Mouse (Mus musculus) heart, embryonic 11.5 days (tissue): ENCODE results near the gene Lrrc55. TPM values are rescaled to one million over a fixed set of nuclear protein-coding genes. Genes with fewer than 3 reads are reported as not detected.

Experiments
- ATAC-seq: fragments of 200-750 bp; cut with Nextera tagmentation; replicated peaks from 2 replicates; pipeline ENCODE4 v1.8.0; 2017; ENCODE audit warnings: moderate library complexity; ENCODE audit not compliant: insufficient number of reproducible peaks, low FRiP score, low TSS enrichment
- H3K27ac ChIP-seq: fragments of 300-500 bp; sonication (generic); 2 replicates; pipeline ENCODE4 v1.5.1; 2014; ENCODE audit warnings: mild to moderate bottlenecking, low read depth, low read length
- H3K27me3 ChIP-seq: fragments of 300-500 bp; sonication (generic); 2 replicates; pipeline ENCODE4 v1.6.1; 2014; ENCODE audit warnings: mild to moderate bottlenecking, low read length, mixed read lengths; ENCODE audit not compliant: control insufficient read depth, insufficient read depth
- H3K36me3 ChIP-seq: fragments of 300-500 bp; sonication (generic); 2 replicates; pipeline ENCODE4 v1.6.1; 2014; ENCODE audit warnings: mild to moderate bottlenecking, low read length, moderate library complexity, mixed read lengths; ENCODE audit not compliant: control insufficient read depth, insufficient read depth
- H3K4me1 ChIP-seq: fragments of 300-500 bp; sonication (generic); 2 replicates; pipeline ENCODE4 v1.6.1; 2014; ENCODE audit warnings: low read length; ENCODE audit not compliant: control insufficient read depth, insufficient read depth
- H3K4me2 ChIP-seq: fragments of 300-500 bp; sonication (generic); 2 replicates; pipeline ENCODE4 v1.6.1; 2014; ENCODE audit warnings: mild to moderate bottlenecking, moderate library complexity
- H3K4me3 ChIP-seq: fragments of 300-500 bp; sonication (generic); 2 replicates; pipeline ENCODE4 v1.5.1; 2014; ENCODE audit warnings: low read depth, low read length
- H3K9ac ChIP-seq: fragments of 300-500 bp; sonication (generic); 2 replicates; pipeline ENCODE4 v1.6.1; 2014; ENCODE audit warnings: mild to moderate bottlenecking, low read depth, low read length, moderate library complexity
- H3K9me3 ChIP-seq: fragments of 300-500 bp; sonication (generic); replicated peaks from 2 replicates; pipeline ENCODE4 v1.6.1; 2016; ENCODE audit warnings: low read length; ENCODE audit not compliant: control insufficient read depth
- WGBS: fragments of 180-500 bp; shearing (Covaris S2); extraction: QIAGEN DNeasy Blood & Tissue Kit; methylation state at CpG from one replicate; pipeline ENCODE4 v1.1.7; 2014; ENCODE audit not compliant: insufficient replicate concordance; 5-methylcytosine and 5-hydroxymethylcytosine counted together
- polyA plus RNA-seq: library from polyadenylated mRNA; unstranded; fragments of >200 nt; fragmentation: Nextera tagmentation; extraction: Ambion mirVana; gene quantifications from 2 replicates; pipeline ENCODE4 v1.2.1, GENCODE M21; 2014

Gene Lrrc55
- polyA plus RNA-seq, 1 experiment from 2014 or later, result 0.24 TPM

DNA sequence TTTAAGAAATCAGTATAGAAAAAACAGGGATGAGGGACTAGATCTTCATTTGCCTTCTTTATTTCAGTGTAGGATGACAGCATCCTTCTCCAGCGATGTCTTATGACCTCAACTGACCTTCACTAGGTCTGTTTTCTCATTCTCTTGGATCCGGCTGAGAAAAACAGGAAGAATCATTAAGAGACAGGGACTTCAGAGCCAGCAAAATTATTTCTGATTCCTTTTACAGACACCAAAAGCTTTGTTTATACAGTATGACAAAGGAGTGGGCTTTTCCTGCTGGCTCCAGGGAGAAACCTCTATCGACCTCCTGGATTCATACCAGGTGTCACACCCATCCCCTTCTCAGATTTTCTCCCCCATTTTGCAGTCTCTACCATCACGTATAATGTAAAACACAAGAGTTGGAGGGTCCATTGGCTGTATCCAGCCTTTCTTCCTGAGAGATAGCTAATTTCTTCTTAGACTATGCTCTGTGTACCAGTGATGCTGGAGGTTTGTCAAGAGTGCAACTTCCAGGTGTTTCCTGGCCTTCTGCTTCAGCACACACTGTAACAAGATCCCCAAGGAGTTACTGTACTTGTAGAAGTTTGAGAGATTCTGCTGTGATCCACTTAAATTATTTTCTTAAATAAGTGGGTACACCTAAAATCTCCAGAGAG, 18.7 kb downstream of the Lrrc55 start:
- ATAC-seq, result no peak
- WGBS, result 64% methylated on average over 4 of the region's 4 CpGs
- H3K36me3 ChIP-seq, result no peaks in the 10 kb centered on the region

DNA sequence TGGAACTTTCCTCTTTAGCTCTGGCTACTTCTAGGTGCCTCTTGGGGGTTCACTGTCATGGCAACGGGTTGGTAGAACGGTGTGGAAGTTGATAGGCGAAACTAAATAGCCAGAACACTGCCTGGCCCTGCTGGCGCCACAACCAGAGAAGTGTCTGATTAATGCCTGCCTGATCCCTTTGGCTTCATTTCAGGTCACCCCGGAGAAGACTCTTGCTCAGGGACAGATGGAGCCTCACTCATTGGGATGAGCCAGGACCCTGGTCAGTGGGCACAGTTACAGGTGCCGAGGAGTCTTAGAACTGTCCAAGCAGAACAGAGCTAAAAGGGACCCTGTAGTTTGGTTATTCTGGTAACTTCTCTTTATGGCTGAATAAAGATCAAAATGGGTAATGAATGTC, 23.5 kb downstream of the Lrrc55 start:
- Histone ChIP-seq H3K27ac (no peak overlapping the region), H3K9ac (no peak overlapping the region), H3K4me1 (no peaks in the 10 kb centered on the region), H3K36me3 (no peaks in the 10 kb centered on the region), H3K9me3 (no peaks in the 10 kb centered on the region), H3K27me3 (no peaks in the 10 kb centered on the region), H3K4me2 (no peak overlapping the region), H3K4me3 (no peak overlapping the region)
- no peak for ATAC-seq
- WGBS, result 72% methylated on average over 6 of the region's 6 CpGs

More for the DNA sequence above, 18.7 kb downstream of the Lrrc55 start:
- Histone ChIP-seq H3K9me3 (no peaks in the 10 kb centered on the region), H3K27ac (no peak overlapping the region), H3K27me3 (no peaks in the 10 kb centered on the region), H3K9ac (no peak overlapping the region), H3K4me1 (no peaks in the 10 kb centered on the region), H3K4me3 (no peak overlapping the region), H3K4me2 (no peak overlapping the region)

DNA sequence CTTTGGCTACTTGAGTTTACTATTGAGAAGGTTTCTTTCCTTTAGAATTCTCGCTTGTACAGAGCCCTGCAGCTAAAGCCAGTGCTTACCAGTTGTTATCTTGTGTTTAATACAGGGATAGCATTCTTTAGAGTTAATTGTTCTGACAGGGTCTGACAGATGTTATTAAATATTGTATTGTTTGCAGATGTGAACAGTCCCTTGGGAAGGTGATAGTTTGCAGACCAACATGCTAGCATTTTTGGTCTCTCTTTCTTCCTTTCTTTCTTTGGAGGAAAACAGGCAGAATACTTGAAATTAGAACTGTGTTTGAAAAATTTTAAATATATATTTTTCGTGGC, 24.3 kb downstream of the Lrrc55 start:
- no peak for ATAC-seq
- no peak overlapping the region for H3K4me2 ChIP-seq
- H3K9ac ChIP-seq, result no peak overlapping the region
- no peak overlapping the region for H3K27ac ChIP-seq
- H3K9me3 ChIP-seq, result no peaks in the 10 kb centered on the region
- no peak overlapping the region for H3K4me3 ChIP-seq
- WGBS, result 57% methylated on average over 2 of the region's 2 CpGs
- no peaks in the 10 kb centered on the region for H3K27me3 ChIP-seq
- H3K4me1 ChIP-seq, result no peaks in the 10 kb centered on the region
- no peaks in the 10 kb centered on the region for H3K36me3 ChIP-seq

DNA sequence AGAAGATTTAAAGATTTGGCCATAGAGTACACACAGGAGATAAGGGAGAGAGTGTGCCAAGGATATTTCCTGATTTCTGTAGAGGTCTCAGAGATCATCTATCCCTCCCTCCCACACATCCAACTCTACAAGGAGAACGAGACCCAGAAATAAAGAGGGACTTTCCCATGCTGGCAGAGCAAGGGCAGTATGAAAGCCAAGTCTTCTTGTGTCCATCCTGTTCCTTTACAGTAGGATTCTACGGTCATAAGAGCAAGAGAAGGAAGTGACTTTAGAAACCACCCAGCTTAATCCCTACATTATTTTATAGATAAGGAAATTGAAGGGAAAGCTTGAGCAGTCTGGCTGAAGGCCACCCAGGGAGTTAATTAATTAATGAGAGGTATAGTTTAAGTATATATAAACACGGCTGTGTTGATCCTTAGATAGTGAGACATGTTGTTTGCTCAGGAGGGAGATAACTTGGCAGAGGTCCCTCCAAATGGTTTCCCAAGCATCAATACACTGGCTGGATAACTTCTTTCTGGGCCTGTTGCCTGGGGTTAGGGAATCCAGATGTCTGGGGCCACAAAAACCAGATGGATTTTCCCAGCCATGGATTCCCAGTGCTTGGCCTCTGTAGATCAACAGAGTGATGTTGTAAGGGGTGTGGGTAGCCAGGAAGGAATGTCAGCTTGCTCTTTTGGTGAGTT, 24.8 kb downstream of the Lrrc55 start:
- Histone ChIP-seq H3K4me1 (no peaks in the 10 kb centered on the region), H3K4me3 (no peak overlapping the region), H3K4me2 (no peak overlapping the region), H3K27ac (no peak overlapping the region), H3K9me3 (no peaks in the 10 kb centered on the region), H3K27me3 (no peaks in the 10 kb centered on the region), H3K36me3 (no peaks in the 10 kb centered on the region), H3K9ac (no peak overlapping the region)
- 31% methylated on average over 3 of the region's 3 CpGs for WGBS
- no peak for ATAC-seq

DNA sequence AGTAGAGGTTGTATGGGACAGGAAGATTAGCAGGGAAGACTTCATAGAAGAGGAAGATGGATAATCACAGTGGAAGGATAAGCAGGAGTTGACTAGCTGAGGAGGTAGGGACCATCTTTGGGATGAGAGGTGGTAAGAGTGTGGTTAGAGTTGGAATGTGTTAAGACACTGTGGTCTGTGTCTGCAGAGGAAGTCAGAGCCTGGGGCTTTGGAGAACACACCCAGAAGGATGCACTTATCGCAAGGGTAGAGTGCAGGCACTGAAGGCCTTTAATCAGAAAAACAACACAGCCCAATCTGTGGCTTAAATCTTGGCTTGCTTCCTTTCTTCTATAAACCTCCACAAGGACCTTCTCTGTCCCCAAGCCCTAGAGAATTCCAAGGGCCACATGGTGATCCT, 28.7 kb downstream of the Lrrc55 start:
- Histone ChIP-seq H3K4me2 (no peak overlapping the region), H3K27ac (no peak overlapping the region), H3K9ac (no peak overlapping the region), H3K9me3 (no peaks in the 10 kb centered on the region), H3K36me3 (no peaks in the 10 kb centered on the region), H3K4me3 (no peak overlapping the region), H3K4me1 (0 out of 2 replicates have a peak, but pooled peaks cover 5% of the 10 kb centered on the region), H3K27me3 (no peaks in the 10 kb centered on the region)
- WGBS, result 58% methylated on average over 1 of the region's 1 CpGs
- no peak for ATAC-seq

DNA sequence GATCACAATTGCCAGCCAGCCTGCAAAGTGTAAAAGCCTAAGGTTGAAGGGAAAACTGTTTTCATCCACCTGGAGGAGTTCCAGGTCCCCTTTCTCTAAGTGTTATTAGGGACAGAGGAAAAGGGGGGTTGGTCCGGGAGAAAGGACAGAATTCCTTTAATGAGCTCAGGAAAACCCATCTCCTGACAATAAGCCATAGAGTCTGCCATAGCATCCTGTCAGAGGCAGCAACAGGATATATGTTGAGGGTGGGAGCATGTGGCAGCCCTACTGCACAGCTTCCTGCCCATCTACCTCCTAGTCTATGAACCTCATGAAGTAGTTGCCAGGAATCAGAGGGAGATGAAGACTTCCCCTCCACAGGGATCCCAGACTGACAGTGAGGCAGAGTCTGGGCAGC, 29.4 kb downstream of the Lrrc55 start:
- Histone ChIP-seq H3K36me3 (no peaks in the 10 kb centered on the region), H3K27me3 (no peaks in the 10 kb centered on the region), H3K4me2 (no peak overlapping the region), H3K9me3 (no peaks in the 10 kb centered on the region), H3K4me1 (0 out of 2 replicates have a peak, but pooled peaks cover 7% of the 10 kb centered on the region), H3K4me3 (no peak overlapping the region), H3K27ac (no peak overlapping the region), H3K9ac (no peak overlapping the region)
- ATAC-seq, result no peak
- 50% methylated on average over 1 of the region's 1 CpGs for WGBS

DNA sequence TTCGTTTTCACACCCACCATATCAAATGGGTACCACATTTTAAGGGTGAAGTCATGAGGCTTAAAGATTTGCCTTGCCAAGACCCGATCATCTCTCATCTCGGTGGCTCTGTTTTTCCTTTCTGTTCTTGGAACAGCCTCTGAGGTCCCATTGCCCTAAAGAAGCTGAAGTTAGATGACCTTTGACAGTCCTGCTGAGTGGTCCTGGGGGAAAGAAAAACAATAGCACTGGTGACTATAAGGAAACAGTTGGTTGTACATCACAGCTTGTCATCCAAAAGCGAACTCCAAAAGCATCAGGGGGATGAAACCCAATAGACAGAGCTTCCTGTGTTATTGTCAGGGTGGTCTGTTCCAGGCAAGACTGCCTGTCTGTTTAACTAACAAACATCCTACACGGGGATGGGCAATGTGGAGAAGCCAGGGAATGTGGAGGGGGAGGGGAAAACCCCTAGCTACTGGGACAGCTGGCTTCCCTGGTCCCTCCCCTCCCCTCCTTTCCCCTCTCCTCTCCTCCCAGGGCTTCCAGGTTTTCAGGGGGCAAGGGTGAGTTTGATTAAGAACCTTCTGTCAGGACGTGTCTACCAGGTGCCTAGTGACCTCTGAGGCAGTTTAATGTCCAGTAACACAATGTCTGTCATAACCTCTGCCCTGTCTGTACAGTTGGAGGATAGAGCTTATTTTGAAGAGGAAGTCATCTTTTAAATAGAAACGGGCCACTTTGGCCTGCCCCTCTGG, 33.5 kb downstream of the Lrrc55 start:
- H3K4me3 ChIP-seq, result no peak overlapping the region
- ATAC-seq, result peak; percentile 32; the same call in 1 of the 2 replicates
- 18% methylated on average over 7 of the region's 7 CpGs for WGBS

DNA sequence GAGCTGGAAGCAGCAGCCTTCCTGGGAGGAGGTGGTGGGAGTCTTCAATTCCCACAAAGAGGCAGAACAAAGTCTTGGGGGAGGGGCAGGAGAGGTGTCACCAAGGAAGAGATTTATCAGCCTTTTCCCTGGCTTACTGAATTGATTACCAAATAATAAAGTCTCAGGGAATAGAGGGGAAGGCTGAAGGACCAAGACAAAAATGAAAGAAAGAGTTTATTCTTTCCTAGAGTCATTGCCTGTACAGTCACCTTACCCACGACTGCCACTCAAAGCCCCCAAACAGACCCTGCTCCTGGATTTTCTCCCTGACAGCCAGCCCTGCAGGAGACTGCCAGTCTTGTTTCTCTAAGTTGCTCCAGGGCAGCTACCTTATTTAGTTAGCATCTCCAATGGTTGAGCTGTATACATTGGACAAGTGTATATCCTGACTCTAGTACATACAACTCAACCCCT, 35.3 kb downstream of the Lrrc55 start:
- Histone ChIP-seq H3K4me3 (no peak overlapping the region), H3K4me2 (no peak overlapping the region), H3K27ac (no peak overlapping the region), H3K9ac (no peak overlapping the region), H3K9me3 (no peaks in the 10 kb centered on the region), H3K4me1 (peaks cover 13% of the 10 kb centered on the region), H3K27me3 (no peaks in the 10 kb centered on the region), H3K36me3 (no peaks in the 10 kb centered on the region)
- no peak for ATAC-seq
- 23% methylated on average over 1 of the region's 1 CpGs for WGBS

More for the DNA sequence above, 33.5 kb downstream of the Lrrc55 start:
- no peaks in the 10 kb centered on the region for H3K36me3 ChIP-seq
- no peak overlapping the region for H3K9ac ChIP-seq
- H3K27me3 ChIP-seq, result no peaks in the 10 kb centered on the region
- no peak overlapping the region for H3K4me2 ChIP-seq
- no peak overlapping the region for H3K27ac ChIP-seq
- H3K9me3 ChIP-seq, result no peaks in the 10 kb centered on the region
- peaks cover 13% of the 10 kb centered on the region for H3K4me1 ChIP-seq
